Mouse (Mus musculus): ENCODE measurements around the gene Zfp382. TPM values are rescaled to one million over a fixed set of nuclear protein-coding genes. Genes with fewer than 3 reads are reported as not detected.
A peak's percentile ranks its signal among the peaks of the same experiment; 100 is the strongest.
"Not testable (repeated sequence)": the region's sequence is repeated elsewhere in the genome, so short reads cannot be mapped to it uniquely, and the experiment has no call there.

Gene Zfp382
- total RNA-seq, 2 experiments from 2014 or later: 2.7 to 2.9 TPM

DNA sequence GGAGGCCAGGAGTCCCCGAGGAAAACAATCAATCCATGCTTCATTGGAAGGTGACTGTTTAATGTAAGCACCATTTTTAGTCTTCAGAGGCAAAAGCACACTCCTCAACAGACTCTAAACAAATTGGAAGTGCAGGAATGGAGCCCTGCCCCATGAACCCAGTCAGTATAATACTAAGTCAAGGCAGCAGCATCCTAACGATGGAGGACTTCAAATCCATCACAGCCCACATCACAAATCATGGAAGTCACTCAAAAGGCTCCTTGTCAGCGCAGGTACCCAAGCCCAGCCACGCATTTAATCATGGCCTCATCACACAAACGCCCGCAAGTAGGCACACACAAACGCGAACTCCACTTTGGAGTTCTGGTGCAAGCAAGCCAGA is 21.4 kb downstream of the Zfp382 start:
- intact Hi-C loops (cut with DNase I): no loop called here
- DNase-seq (ENCODE audit: low spot score): no peak

- intact Hi-C loops (cut with DNase I): no loop called here
- peak; percentile 45 for DNase-seq (ENCODE audit: low spot score)
These were observed 21.9 kb downstream of the Zfp382 start for GRCm38 (mm10) chr7:30143555-30144209.

DNA sequence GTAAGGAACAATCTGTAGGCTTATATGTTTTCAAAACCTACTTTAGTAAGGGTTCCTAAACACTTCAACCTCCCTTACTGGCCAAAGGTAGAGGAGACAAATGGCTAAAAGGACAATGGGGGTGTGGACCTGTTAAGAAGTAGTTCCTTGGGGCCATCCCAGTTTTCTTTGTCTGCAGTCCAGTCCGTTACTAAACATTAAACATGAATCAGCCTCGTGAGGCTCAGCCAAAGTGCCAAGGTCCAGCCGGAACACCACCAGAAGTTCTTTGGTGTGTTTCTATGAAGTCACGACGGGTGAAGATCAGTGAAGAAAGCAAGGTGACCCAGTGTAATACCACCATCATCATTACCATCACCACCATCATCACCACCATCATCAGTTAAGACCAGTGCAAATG is 25.3 kb downstream of the Zfp382 start:
- no peak for DNase-seq (ENCODE audit: low spot score)
- intact Hi-C loops (cut with DNase I): no loop called here

DNA sequence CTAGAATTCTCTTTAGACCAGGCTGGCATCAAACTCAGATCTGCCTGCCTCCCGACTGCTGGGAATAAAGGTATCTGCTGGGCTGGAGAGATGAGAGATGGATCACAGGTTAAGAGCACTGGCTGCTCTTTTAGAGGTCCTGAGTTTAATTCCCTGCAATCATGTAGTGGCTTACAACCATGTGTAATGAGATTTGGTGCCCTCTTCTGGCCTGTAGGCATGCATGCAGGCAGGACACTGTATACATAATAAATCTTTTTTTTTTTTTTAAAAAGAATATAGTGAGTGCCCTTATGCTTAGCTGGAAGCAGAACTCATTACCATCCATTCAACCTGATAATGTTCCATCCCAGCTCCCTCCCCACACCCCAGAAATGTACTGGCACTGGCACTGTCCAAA is 32.3 kb downstream of the Zfp382 start:
- intact Hi-C loops (cut with DNase I): no loop called here
- no peak for DNase-seq (ENCODE audit: low spot score)

DNA sequence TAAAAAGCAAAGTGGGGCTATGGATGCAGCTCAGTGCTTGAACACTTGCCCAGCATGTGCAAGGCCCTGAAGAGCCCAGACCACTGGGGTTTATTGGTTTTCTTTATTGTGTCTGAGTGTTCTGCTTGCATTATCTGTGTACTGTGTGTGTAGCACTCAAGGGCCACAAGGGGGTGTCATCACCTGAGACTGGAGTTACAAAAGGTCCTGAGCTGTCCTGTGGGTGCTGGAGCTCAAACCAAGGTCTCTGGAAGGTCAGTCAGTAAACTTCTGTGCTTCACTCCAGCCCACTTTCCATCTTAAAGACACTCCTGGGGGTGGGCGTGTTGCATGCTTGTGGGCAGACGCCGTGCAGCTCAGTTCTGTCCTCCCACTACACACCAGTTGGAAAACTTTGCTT is 33.8 kb downstream of the Zfp382 start:
- DNase-seq (ENCODE audit: low spot score): no peak
- intact Hi-C loops (cut with DNase I): no loop called here

DNA sequence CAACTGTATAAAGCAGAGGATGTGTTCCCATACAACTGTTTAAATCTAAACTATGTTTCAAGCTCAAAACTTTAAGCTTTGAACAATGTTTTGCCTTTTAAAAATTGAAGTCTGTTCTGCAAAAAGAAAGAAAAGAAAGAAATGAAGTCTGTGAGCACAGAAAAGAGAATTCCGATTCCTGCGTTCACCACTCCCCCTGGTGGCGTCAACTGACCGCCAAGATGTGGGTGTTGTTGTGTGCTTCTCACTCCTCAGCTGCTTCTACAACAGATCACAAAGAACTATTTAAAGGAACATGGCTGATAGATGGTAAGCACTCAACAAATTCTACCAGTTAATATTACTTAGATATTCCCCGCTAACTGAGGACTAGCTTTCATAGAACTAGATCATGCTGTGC is 41.4 kb downstream of the Zfp382 start:
- DNase-seq (ENCODE audit: low spot score): no peak
- intact Hi-C loops (cut with DNase I): no loop called here

GRCm38 (mm10) chr7:30164745-30165144 is 43.0 kb downstream of the Zfp382 start:
- intact Hi-C loops (cut with DNase I): loop anchor here (5.0 kb wide), 1 partner anchor 37 kb away; no protein-coding TSS in a partner anchor

GRCm38 (mm10) chr7:30168914-30169582 is 47.3 kb downstream of the Zfp382 start:
- DNase-seq (ENCODE audit: low spot score): no peak
- intact Hi-C loops (cut with DNase I): loop anchor here (5.0 kb wide), 1 partner anchor 42 kb away; no protein-coding TSS in a partner anchor

More at GRCm38 (mm10) chr7:30164745-30165144, 43.0 kb downstream of the Zfp382 start:
- no peak for DNase-seq (ENCODE audit: low spot score)

DNA sequence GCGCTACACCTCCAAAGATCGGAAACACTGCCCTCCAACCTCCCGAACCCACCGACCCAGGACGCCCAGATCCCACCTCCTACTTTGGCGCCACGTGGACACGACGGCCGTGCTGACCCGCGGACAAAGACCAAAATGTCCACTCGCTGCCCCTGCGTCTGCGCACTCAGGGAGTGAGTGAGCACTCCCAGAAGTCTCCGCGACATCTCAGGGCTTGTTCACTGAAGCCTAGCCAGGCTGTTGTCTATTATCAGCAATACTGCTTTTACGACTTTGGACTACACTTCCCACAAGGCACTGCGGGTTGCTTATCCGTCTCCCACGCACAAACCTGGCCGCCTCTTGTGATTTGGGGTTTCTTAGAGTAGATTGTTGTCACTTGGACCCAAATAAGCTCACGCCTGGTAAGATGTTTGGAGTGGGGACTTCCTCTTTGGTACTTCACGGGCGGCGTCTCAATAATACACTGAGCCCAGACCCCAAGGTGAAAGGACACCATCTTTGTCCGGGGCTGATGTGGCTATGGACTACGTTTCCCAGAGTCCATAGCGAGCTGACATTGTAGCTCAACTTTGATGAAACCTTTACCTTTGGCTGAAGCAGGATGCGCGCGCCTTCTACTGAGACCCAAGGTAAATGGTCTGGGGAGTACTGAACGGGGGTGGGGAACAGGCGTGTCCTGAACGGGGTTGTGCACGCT is 48.0 kb downstream of the Zfp382 start, which contains the start of gene Zfp146:
TSS of gene Zfp146 (minus strand) at position 168 of the 700 bp plus-strand sequence.
- intact Hi-C loops (cut with DNase I): loop anchor here (5.0 kb wide), 2 partner anchors 42 to 147 kb away; no protein-coding TSS in a partner anchor

DNA sequence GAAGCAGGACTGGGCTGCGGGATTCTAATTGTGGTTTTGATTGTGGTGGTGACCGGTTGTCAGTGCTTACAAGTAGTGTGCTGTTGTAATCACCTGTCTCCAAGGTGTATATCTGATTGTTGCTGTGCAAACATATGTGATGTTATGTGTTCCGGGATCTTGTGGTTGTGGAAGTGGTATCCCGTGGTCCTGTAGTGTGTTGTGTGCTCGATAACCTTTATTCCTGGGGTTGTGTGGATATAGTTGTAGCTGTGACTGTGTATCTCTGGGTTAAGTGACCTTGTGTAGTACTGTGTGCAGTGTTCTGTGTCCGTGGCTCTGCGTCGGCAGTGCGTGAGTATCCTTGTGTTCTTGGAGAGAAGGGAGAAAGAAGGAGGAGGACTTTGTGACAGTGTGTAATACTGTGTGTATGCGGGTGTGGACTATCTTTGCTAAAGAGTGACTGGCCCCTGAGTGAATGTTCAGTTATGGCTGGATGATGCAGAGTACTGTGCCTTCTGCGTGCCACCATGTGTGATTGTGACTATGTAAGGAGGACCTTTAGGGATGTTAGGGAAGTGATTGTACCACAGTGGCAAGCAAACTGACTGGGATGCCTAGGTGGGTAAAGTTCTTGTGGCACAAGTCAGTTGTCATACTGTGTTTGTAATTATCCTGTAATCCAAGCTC is 48.7 kb downstream of the Zfp382 start:
- no peak for DNase-seq (ENCODE audit: low spot score)
- intact Hi-C loops (cut with DNase I): loop anchor here (5.0 kb wide), 1 partner anchor 148 kb away; no protein-coding TSS in a partner anchor

More for the DNA sequence above, 48.0 kb downstream of the Zfp382 start, which contains the start of gene Zfp146:
- peak; percentile 85 for DNase-seq (ENCODE audit: low spot score)

DNA sequence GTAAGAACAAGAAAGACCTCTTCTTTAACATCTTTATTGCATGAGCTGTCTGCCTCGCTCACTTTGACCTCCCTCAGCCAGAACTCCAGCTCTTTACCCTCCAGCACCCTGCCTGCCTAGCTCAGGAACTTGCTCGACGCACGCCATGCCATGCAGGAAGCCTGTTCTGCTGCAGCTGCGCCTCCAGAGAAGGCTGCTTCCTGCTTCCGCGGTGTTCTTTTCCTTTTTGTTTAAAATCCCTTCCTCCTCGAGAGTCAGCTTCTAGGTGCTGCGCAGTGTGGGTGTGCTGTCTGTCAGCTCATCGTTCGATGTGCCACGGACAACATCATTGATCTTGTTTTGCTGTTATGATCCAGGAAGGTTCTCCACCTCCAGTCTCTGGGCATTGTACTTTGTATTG is 54.7 kb downstream of the Zfp382 start:
- intact Hi-C loops (cut with DNase I): no loop called here
- no peak for DNase-seq (ENCODE audit: low spot score)

DNA sequence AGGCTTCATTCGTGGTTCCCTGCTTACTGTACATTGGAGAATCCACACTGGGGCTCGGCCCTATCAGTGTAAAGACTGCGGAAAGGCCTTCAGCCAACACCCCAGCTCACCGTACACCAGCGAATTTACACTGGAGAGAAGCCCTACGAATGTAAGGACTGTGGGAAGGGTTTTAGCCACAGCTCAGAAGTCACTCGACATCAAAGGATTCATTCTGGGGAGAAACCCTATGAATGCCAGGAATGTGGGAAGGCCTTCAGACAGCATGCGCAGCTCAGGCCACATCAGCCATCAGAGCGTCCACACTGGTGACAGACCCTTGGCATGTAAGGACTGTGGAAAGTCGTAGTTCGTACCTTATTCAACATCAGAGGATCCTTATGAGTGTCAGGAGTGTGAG is 56.5 kb downstream of the Zfp382 start:
- no peak for DNase-seq (ENCODE audit: low spot score)
- intact Hi-C loops (cut with DNase I): no loop called here

DNA sequence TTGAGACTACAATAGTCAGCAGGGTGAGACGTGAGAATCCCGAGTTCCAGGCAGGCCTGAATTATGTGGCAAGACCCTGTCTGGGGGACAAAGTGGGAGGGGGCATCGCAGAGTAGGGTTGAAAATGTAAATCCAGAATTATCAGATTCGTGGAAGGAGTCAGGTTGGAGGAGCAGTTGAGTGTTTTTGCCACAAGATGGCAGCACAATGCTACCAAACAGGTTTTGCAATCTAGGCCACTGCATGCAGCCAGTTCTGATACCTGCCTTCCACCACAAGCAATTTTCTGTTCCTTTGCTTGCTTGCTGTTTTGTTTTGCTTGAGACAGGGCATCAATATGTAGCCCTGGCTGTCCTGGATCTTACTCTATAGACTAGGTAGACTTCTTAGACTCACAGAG is 59.6 kb downstream of the Zfp382 start:
- DNase-seq (ENCODE audit: low spot score): no peak
- intact Hi-C loops (cut with DNase I): loop anchor here (1.0 to 5.0 kb wide), 2 partner anchors 24 to 36 kb away; no protein-coding TSS in a partner anchor

GRCm38 (mm10) chr7:30181929-30182328 is 60.2 kb downstream of the Zfp382 start:
- intact Hi-C loops (cut with DNase I): loop anchor here (1.0 to 5.0 kb wide), 2 partner anchors 23 to 35 kb away; no protein-coding TSS in a partner anchor
- DNase-seq (ENCODE audit: low spot score): not testable (repeated sequence)

- intact Hi-C loops (cut with DNase I): loop anchor here (5.0 kb wide), 1 partner anchor 34 kb away; no protein-coding TSS in a partner anchor
These were observed 61.4 kb downstream of the Zfp382 start for GRCm38 (mm10) chr7:30183189-30183588.

DNA sequence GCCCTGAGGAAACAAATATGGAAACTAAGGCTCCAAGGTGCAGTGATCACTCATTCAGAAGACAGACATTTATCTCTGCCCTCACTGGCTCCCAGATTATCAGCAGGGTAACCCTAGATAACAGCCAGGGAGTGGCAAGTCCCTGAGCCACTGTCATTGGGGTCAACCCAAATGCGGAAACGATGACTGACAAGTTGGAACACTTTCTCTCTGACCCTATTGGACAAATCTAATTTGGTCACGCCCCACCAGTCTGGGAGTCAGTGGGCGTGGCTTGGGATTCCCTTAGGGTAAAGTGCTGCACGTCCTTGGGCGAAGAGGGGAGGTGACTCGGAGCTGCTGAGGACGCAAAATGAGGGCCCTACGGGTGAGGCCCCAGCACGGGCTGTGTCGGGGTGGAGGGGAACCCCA is 62.1 kb downstream of the Zfp382 start, which contains the start of gene Cox7a1:
TSS of gene Cox7a1 (plus strand) at position 266 of the 411 bp plus-strand sequence.
- peak; percentile 86 for DNase-seq (ENCODE audit: low spot score)
- intact Hi-C loops (cut with DNase I): loop anchor here (5.0 kb wide), 1 partner anchor 33 kb away; no protein-coding TSS in a partner anchor

More at GRCm38 (mm10) chr7:30183189-30183588, 61.4 kb downstream of the Zfp382 start:
- not testable (repeated sequence) for DNase-seq (ENCODE audit: low spot score)

Data from heart, postnatal 25 days (tissue).